In the genomic region with DNA sequence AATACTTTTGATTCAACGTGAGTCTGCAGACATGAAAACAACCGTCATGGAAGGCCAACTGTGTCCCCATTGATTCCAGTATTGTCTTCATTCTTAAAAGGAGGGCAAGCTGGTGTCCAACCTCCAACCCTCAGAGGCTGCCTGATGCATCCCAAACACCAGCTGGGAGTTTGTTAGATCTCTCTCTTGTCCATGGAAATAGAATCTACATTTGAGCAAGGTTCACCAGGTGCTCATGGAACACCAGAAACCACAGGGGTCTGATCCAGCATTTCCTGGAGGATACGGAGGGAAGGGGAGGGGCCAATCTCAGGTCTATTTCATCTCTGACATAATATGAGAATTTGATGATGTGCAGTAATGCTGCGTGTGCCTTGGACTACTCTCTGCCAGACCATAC, we compare ENCODE assay signal across 35 mouse cellular contexts.
"Had no signal": no experiment of that assay in that cellular context is flagged by ENCODE, and none has a peak within 500 bp of the region (broad histone marks: within the 10 kb centered on the region; RNA-seq: fewer than 3 reads in every experiment).

No protein-coding gene starts in this region.

- H3K27me3 ChIP-seq: heart, embryonic 13.5 days; heart, embryonic 15.5 days; hindbrain, embryonic 12.5 days; hindbrain, embryonic 13.5 days; hindbrain, embryonic 15.5 days; intestine, embryonic 15.5 days; kidney, embryonic 15.5 days had no signal

- H3K36me3 ChIP-seq: heart, embryonic 10.5 days; heart, embryonic 13.5 days; heart, embryonic 15.5 days; hindbrain, embryonic 10.5 days; hindbrain, embryonic 12.5 days; hindbrain, embryonic 13.5 days; hindbrain, embryonic 15.5 days; intestine, embryonic 15.5 days; kidney, embryonic 15.5 days had no signal

- H3K9me3 ChIP-seq: heart, embryonic 10.5 days; hindbrain, embryonic 15.5 days; intestine, embryonic 15.5 days had no signal

- H3K4me2 ChIP-seq: heart, embryonic 11.5 days; heart, embryonic 13.5 days; heart, embryonic 15.5 days; hindbrain, embryonic 12.5 days; hindbrain, embryonic 13.5 days; hindbrain, embryonic 14.5 days; hindbrain, embryonic 15.5 days; intestine, embryonic 15.5 days; kidney, embryonic 15.5 days had no signal

- H3K4me1 ChIP-seq: heart, embryonic 10.5 days; heart, embryonic 13.5 days; heart, embryonic 15.5 days; hindbrain, embryonic 10.5 days; hindbrain, embryonic 12.5 days; hindbrain, embryonic 13.5 days; hindbrain, embryonic 15.5 days; intestine, embryonic 15.5 days had no signal

- H3K9ac ChIP-seq: heart, embryonic 13.5 days; heart, embryonic 15.5 days; hindbrain, embryonic 12.5 days; hindbrain, embryonic 13.5 days; hindbrain, embryonic 14.5 days; hindbrain, embryonic 15.5 days; intestine, embryonic 15.5 days; kidney, embryonic 15.5 days had no signal

- H3K4me3 ChIP-seq: heart, embryonic 10.5 days; heart, embryonic 13.5 days; heart, embryonic 15.5 days; hindbrain, embryonic 10.5 days; hindbrain, embryonic 12.5 days; hindbrain, embryonic 13.5 days; hindbrain, embryonic 15.5 days; intestine, embryonic 15.5 days; kidney, embryonic 15.5 days; layer of hippocampus, adult 2 months; left cerebral cortex, adult 2 months had no signal

- ATAC-seq: hindbrain, embryonic 16.5 days; hindbrain, postnatal 0 days; inflammation-experienced regulatory T-cells, adult 6 months; intestine, embryonic 15.5 days; intestine, embryonic 16.5 days; intestine, postnatal 0 days had no signal

- DNase-seq: heart, postnatal 10 days; heart, postnatal 14 days; heart, postnatal 36 days; heart, postnatal 4 days; kidney, adult 11 months; kidney, adult 18-20 months; kidney, adult 2 months; kidney, adult 8-10 months; kidney, adult 9 months; kidney, postnatal 10 days; kidney, postnatal 14 days; kidney, postnatal 25 days; kidney, postnatal 36 days; kidney, postnatal 4 days; layer of hippocampus, adult 9-11 months; layer of hippocampus, postnatal 36 days had no signal

- H3K27ac ChIP-seq: heart, embryonic 10.5 days; heart, embryonic 13.5 days; heart, embryonic 15.5 days; hindbrain, embryonic 10.5 days; hindbrain, embryonic 12.5 days; hindbrain, embryonic 13.5 days; hindbrain, embryonic 14.5 days; hindbrain, embryonic 15.5 days; hindbrain, postnatal 0 days; intestine, embryonic 15.5 days; kidney, embryonic 15.5 days; kidney, postnatal 0 days; layer of hippocampus, adult 2 months; left cerebral cortex, adult 2 months had no signal
